Mouse (Mus musculus) MEL (cell line): ENCODE results near the gene Fhit.

Experiments used
- CTCF ChIP-seq, 3 experiments: IDR thresholded peaks in 2 of 3; conservative IDR thresholded peaks in 1 of 3; 2 replicates each; pipeline ENCODE4 v1.5.1; 2011 to 2012; ENCODE audit warnings: low read length in 3 of 3, low read depth in 2 of 3, mild to moderate bottlenecking in 2 of 3, improper control_type of control experiment in 1 of 3, inconsistent platforms in 1 of 3, mixed read lengths in 1 of 3, moderate library complexity in 1 of 3; ENCODE audit not compliant: control insufficient read depth in 1 of 3, insufficient read depth in 1 of 3, poor library complexity in 1 of 3, severe bottlenecking in 1 of 3
- EP300 ChIP-seq, 2 experiments: IDR thresholded peaks; 2 replicates each; pipeline ENCODE4 v1.6.1; 2011; ENCODE audit warnings: improper control_type of control experiment in 2 of 2, low read length in 2 of 2, low read depth in 1 of 2, mild to moderate bottlenecking in 1 of 2
- HCFC1 ChIP-seq: IDR thresholded peaks from 2 replicates; pipeline ENCODE4 v1.6.1; 2012; ENCODE audit warnings: low read depth, mild to moderate bottlenecking, inconsistent platforms, low read length, improper control_type of control experiment, moderate library complexity
- JUND ChIP-seq: IDR thresholded peaks from 2 replicates; pipeline ENCODE4 v1.6.1; 2011; ENCODE audit warnings: low read depth, mild to moderate bottlenecking, improper control_type of control experiment, low read length
- MAZ ChIP-seq: IDR thresholded peaks from 2 replicates; pipeline ENCODE4 v1.6.1; 2012; ENCODE audit warnings: low read depth, mild to moderate bottlenecking, inconsistent platforms, low read length, improper control_type of control experiment
- POLR2A ChIP-seq, 2 experiments: IDR thresholded peaks; 2 replicates each; pipeline ENCODE4 v1.6.1; 2011 to 2012; ENCODE audit warnings: low read length in 2 of 2, mild to moderate bottlenecking in 2 of 2, control low read depth in 1 of 2, improper control_type of control experiment in 1 of 2, low read depth in 1 of 2, moderate library complexity in 1 of 2; ENCODE audit not compliant: control insufficient read depth in 1 of 2, insufficient read depth in 1 of 2, poor library complexity in 1 of 2
- RAD21 ChIP-seq: IDR thresholded peaks from 2 replicates; pipeline ENCODE4 v1.6.1; 2011; ENCODE audit warnings: mild to moderate bottlenecking, low read depth, low read length, improper control_type of control experiment
- USF1 ChIP-seq: IDR thresholded peaks from 2 replicates; pipeline ENCODE4 v1.6.1; 2014; ENCODE audit warnings: low read depth, mild to moderate bottlenecking, inconsistent platforms, low read length, improper control_type of control experiment, moderate library complexity

DNA sequence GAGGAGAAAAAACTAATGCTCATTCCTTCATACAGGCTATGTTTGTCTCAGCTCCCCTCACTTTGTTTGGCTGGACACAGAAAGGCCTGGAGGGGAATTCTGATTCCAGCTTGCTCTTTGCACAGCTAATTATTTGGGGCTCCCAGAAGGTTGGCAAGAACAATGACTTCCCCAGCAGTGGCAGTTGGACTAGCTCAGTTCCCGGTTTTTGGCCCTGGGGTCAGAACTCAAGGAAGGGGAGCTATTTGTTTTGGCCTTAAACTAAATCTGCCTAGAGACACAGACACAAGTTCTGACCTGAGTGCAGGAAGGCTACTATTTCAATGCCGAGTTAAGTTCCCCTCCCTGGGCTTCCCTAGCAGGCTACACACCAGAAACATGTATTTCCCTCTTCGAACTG, 506.0 kb downstream of the Fhit start:
- TF ChIP-seq USF1 (no peak), JUND (no peak), POLR2A (IDR thresholded peaks at IDR 0.05; ENCODE audit: control insufficient read depth in 1 of 2, insufficient read depth in 1 of 2, low read depth in 1 of 2, low read length in 2 of 2, poor library complexity in 1 of 2) (no peak), CTCF (IDR thresholded peaks at IDR 0.05 in 2 of 3, conservative IDR thresholded peaks at IDR 0.05 in 1 of 3; ENCODE audit: control insufficient read depth in 1 of 3, insufficient read depth in 1 of 3, low read depth in 2 of 3, low read length in 3 of 3, poor library complexity in 1 of 3, severe bottlenecking in 1 of 3) (no peak), MAZ (no peak), HCFC1 (no peak), RAD21 (no peak), EP300 (IDR thresholded peaks at IDR 0.05; ENCODE audit: low read depth in 1 of 2, low read length in 2 of 2) (no peak)
